Mouse (Mus musculus) thymus, postnatal 10 days (tissue): Measurements from ENCODE around the gene Ush2a.

ENCODE experiments used
- DNase-seq, 2 experiments: peaks; one replicate each; pipeline ENCODE4 v3.0.0; 2021; ENCODE audit warnings: low spot score in 2 of 2

The Ush2a gene

DNA sequence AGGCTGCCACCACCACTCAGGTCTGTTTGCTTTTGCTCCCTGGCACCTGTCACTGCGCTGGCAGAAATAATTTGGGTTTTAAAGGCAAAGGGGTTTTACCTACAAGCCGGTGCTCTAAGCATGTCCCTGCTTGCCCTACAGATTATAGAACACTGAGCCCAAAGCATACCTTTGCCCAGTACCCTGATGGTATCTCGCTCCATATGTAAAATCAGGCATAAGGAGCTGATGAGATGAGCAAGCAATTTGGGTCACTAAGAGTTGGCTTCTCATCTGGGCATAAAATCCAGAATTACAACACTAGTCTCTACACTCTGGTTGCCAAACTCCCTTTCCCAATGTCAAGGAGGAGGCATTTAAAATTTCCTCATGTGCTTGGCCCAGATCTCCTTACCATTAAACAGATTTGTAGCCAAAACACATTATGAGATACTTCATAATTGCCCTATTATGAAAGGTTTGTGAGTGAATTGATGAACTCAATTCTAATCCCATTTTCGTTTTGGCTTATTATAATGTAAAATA, 616.8 kb downstream of the Ush2a start:
- no peak for DNase-seq

DNA sequence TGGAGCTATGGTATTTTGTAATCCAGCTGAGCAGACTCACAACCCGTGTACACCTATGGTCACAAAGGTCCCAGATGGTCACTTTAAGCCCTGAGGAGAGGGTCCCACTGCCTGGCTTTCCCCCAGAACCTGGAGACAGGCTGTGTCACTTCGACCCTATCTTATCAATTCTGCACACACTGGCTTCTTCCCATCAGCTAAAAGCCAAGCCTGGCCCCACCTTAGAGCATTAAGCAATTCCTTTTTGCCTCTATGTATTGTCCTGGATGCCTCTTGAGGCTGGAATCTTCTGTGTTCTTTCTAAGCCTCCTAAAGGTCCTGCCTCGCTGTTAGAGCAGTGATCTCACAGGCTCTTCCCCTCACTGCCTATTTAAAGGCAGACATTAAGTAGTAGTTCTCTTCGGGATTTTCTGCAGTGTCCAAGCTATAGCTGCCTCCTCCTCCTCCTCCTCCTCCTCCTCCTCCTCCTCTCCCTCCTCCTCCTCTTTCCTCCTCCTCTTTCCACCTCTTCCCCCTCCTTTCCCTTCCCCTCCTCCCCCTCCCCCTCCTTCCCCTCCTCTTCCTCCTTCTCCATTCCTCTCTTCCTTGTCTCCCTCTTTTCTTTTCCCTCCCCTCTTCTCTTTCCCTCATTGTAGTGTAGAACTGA, 635.2 kb downstream of the Ush2a start:
- no peak for DNase-seq

- no peak for DNase-seq
Measured at GRCm38 (mm10) chr1:188904091-188904490, 642.3 kb downstream of the Ush2a start.

DNA sequence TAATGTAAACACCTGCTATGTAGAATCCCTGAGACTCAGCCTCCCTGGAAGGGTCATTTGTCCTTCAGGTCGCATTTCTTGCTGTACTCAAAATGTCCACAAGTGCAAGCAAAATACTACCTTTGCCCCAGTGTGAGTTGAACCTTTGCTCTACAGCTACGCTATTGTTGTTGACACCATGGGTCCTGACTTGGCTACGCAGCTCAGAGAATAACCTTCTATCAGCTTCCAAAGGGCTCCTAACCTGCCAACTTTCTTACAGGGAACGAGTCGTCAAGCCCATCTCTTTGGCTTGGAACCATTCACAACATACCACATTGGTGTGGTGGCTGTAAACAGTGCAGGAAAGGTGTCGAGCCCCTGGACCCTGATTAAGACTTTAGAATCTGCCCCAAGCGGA, 644.4 kb downstream of the Ush2a start:
- DNase-seq: no peak

GRCm38 (mm10) chr1:188910656-188911055, 648.8 kb downstream of the Ush2a start:
- no peak for DNase-seq

GRCm38 (mm10) chr1:188919946-188920345, 658.1 kb downstream of the Ush2a start:
- no peak for DNase-seq

DNA sequence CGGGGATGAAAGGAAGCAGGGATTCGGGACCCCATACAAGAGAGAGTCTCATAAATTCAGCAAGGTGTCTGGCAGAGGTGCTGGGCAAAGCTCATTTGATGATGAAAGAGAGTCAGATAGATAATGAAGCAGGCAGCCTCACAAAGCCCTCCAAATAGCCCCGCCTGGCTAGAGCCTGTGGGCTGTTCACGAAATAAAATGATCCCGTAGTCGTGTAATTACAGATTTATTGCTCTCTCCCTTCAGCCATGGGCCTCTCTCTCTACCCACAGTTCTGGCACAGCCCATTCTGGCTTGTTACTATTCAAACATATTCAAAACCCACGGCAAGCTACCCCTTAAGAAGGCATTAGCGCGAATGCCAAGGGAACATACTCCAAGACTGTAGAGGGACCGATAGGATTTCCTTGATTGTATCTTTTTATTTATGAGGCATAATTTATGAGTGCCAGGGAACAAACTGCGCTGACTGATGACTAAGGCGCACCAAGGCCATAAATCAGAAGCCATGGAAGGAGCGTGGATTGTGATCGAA, 675.5 kb downstream of the Ush2a start:
- DNase-seq: no peak

DNA sequence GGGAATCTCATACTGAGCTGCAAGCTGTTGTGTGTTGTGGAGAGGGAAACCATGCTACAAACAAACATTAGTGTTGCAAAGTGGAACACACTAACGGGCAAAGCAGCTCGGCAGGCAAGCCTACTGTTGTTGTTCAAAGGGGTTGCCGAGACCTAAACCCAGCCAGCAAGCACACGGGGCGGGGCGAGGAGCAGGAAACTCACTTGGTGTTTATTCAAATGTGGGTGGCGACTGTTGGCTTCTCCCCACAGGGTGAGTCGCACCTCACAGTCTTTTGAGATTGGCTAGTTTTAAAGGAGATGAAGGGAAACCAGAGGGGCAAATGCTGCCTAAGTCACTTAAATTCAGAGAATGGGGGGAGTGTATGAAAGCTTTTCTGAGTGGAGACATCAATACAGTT, 683.5 kb downstream of the Ush2a start:
- DNase-seq: peak; percentile 7 to 52

- DNase-seq: no peak
Measured at GRCm38 (mm10) chr1:188946849-188947248, 685.0 kb downstream of the Ush2a start.

DNA sequence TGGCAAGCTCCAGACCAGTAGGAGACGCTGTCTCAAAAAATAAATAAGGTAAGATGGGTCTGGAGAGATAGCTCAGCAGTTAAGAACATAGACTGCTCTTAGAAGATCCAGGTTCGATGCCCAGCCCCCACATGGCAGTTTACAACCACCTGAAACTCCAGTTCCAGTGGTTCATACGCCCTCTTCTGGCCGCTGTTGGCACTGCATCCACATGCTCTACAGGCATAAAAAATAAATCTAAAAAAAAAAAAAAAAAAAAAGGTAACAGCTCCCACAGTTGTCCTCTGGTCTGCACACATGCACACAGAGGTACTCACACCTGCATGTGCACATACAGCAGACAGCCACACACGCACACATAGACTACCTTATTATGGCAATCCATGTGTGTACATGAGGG, 686.0 kb downstream of the Ush2a start:
- DNase-seq: peak; percentile 10 to 58

- no peak for DNase-seq
Measured at GRCm38 (mm10) chr1:188948276-188948675, 686.5 kb downstream of the Ush2a start.

GRCm38 (mm10) chr1:188951091-188951490, 689.3 kb downstream of the Ush2a start:
- no peak for DNase-seq

GRCm38 (mm10) chr1:188952501-188952900, 690.7 kb downstream of the Ush2a start:
- DNase-seq: no peak

DNA sequence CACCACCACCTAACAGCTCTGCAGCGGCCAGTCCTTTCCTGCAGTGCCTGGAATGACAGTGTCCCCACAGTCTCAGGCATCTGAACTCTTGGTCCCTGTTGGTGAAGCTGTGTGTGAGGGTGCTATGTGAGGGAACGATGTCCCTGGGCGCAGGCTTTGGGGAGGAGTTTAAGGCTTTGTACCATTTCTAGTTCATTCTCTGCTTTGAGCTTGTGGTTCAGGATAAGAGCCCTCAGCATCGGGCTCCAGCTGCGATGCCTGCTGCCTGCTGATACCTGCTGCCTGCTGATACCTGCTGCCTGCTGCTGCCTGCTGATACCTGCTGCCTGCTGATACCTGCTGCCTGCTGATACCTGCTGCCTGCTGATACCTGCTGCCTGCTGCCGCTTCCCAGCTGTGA, 711.3 kb downstream of the Ush2a start:
- no peak for DNase-seq

DNA sequence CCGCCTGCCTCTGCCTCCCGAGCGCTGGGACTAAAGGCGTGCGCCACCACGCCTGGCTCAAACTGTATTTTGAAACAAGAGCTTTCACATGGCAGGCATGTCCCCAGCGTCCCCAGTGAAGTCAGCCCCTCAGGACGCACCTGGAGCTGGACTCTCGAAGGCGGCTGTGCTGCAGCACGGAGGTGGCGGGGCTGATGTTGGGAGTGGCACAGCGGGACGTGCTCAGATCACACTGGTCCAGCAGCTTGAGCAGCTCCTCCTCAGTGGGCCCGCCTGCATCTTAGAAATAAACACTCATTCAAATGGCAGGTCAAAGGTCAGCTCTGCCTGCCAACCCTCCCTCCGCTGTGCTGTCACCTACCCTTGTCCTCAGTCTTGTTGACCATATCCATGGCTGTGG, 712.1 kb downstream of the Ush2a start:
- DNase-seq: no peak

DNA sequence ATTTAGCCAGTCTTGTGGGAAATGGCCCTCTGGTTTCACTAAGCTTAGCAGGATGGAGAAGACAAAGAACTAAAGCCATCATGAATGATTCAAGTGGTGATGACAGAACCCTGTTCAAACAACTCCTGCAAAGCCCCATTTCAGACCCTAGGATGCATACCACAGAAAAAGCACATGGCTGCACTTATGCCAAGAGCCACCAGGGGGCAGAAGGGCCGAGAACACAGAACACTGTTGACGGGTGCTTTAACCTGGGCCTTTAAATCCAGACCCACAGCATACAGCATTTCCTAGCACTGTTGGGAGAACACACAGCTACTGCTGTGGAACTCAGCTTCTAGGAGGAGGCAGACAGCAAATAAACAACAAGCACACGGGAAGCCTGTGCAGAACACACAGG, 718.2 kb downstream of the Ush2a start:
- DNase-seq: peak; percentile 13 to 59

- DNase-seq: peak in 1 of 2 experiments; percentile 30
Measured at GRCm38 (mm10) chr1:188993218-188993617, 731.4 kb downstream of the Ush2a start.

GRCm38 (mm10) chr1:188997921-188998320, 736.1 kb downstream of the Ush2a start:
- no peak for DNase-seq

DNA sequence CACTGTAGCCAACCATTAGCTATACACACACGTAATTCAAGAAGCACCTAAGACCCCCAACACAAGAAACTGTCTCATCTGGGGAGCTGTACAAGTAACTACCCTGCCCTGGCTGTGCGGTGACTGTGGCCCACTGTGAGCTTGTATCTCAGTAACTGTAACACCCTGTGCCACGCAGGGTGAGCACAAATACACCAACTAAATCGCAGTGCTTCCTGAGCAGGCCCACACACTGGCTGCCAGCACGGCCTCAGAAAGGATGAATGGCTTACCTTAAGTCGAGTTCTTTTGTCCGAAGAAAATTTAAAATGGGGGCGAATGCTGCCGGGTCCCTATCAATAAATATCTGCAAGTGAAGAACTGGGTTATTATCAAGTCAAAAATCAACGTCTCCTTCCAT, 738.2 kb downstream of the Ush2a start:
- no peak for DNase-seq

- no peak for DNase-seq
Measured at GRCm38 (mm10) chr1:189001815-189002214, 740.0 kb downstream of the Ush2a start.

DNA sequence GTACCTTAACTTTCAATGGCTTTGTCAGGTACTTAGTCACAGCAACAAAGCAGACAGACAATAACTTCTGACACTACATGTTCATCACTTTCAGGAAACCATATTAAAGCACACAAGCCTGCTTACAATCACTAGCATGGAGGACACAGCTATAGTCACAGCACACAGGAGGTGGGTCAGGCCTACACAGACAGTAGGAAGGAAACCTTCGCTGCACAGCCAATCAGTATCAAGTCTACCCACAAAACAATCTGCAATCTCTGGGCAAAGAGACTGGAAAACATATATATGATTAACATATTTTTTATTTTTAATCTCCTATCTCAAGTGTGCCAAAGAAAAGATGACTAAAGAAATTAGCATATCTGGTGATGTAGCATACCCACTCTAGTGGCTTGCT, 743.0 kb downstream of the Ush2a start:
- no peak for DNase-seq

- DNase-seq: no peak
Measured at GRCm38 (mm10) chr1:189006267-189006666, 744.4 kb downstream of the Ush2a start.

- no peak for DNase-seq
Measured at GRCm38 (mm10) chr1:189006826-189007225, 745.0 kb downstream of the Ush2a start.
